Mouse (Mus musculus): ENCODE results near the gene Eaf2.

Gene Eaf2

DNA sequence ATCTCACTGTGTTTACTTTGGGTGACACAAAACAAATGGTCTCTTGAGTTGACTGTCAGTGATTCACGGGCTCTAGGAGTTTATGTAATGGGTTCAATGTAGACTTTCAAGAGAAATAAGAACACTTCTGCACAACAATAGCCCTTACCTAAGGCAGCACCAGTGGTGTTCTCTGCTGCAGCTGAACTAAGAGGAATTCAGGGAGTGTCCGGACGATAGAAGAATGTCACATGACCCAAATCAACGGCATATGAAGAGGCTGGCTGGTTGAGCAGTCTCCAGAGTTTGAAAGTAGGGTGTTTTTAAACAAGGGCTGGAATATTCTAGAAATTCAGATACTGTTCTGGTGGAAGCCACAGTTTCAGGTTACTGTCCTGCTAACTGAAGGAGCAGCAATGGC, 127.7 kb downstream of the Eaf2 start:
- no peak for DNase-seq

DNA sequence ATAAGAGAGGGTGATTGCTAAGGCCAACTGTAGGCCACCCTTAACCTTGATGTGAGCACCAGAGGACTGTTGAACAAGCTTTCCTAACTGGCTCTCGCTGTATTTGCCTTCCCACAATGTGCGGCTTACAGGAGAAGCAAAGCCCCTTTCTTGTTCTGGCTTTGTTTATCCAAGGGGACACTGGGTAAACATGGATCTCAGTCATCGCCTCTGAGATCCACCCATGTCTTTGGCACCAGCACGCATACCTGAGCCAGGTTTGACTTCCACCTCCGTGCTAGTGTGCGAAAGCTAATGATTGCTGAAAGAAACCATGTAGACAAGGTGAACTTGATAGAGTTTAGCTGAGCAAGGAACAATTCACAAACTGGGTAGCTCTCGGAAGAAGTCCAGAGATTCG, 131.2 kb downstream of the Eaf2 start:
- no peak for DNase-seq

All from thymus, postnatal 14 days (tissue).